Mouse (Mus musculus) retina, adult 2 months (tissue): ENCODE data around the gene C9.

Source experiments
- DNase-seq: peaks from one replicate; pipeline ENCODE4 v3.0.0-alpha.2; 2012; ENCODE audit warnings: low read depth, low spot score

The C9 gene

DNA sequence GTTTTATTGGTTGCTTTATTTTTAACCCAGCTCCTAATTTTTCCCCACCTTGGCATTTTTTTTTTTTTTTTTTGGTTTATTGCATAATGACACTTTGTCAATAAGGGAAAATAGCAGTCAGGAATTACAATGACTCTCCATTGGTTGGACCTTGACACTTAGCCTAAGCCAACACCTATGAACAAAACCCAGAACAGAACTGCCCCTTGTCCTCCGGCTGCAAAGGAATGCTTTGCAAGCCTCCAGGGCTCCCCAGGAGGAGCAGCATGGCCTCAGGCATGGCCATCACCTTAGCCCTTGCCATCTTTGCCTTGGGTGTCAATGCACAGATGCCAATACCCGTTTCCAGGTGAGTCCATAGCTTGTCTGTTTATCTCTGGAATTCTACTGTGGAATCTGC, at the start of gene C9:
C9 (plus strand) TSS at position 193 of the 400 bp plus-strand sequence.
- DNase-seq, result no peak

- no peak for DNase-seq
Measured at GRCm38 (mm10) chr15:6398211-6398610, 46.9 kb upstream of the C9 start.

- no peak for DNase-seq
Measured at GRCm38 (mm10) chr15:6398881-6399280, 46.2 kb upstream of the C9 start.

GRCm38 (mm10) chr15:6400115-6400514, 45.0 kb upstream of the C9 start:
- no peak for DNase-seq

- DNase-seq, result no peak
Measured at GRCm38 (mm10) chr15:6402433-6402832, 42.7 kb upstream of the C9 start.

- DNase-seq, result no peak
Measured at GRCm38 (mm10) chr15:6404172-6404571, 41.0 kb upstream of the C9 start.

GRCm38 (mm10) chr15:6406771-6407170, 38.4 kb upstream of the C9 start:
- DNase-seq, result no peak

DNA sequence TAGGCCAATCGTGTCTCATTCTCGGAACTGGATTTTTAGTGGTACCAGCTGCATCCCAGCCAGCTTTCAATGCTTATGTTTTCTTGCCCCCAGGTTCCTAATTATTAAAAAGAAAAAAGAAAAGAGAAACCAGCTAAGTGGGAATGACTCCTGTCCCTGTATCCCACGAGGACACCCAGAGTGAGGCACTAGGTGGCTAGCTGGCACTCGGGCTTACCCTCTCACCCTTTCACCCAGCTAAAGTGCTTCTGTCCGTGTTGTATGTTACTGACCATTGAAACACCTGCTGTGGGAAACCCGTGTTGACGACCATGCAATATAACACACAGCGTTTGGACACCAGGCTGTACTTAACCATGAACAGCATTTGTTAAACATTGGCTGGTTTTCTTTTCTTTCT, 36.1 kb upstream of the C9 start:
- DNase-seq, result no peak

- no peak for DNase-seq
Measured at GRCm38 (mm10) chr15:6410161-6410560, 35.0 kb upstream of the C9 start.

GRCm38 (mm10) chr15:6411334-6411733, 33.8 kb upstream of the C9 start:
- no peak for DNase-seq

GRCm38 (mm10) chr15:6415317-6415716, 29.8 kb upstream of the C9 start:
- no peak for DNase-seq

DNA sequence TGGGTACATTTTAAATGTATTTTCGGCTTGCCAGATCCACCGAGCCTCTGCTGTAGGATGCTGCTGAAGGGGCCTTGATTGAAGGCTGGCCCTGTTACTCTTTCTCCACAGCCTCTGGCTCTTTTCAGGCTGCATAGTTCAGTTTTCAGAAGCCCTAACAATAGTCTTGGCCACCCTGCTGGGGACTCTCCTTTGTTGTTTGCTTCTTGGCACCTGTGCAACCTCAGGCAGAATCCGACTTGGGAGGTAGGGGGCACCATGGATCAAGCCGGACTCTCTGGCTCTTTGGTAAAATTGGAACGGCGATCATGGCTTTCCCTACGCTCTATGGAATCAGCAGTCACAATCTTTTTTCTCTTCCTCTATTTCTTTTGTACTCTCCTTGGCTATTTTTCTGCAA, 13.3 kb upstream of the C9 start:
- no peak for DNase-seq

GRCm38 (mm10) chr15:6432411-6432810, 12.7 kb upstream of the C9 start:
- no peak for DNase-seq

DNA sequence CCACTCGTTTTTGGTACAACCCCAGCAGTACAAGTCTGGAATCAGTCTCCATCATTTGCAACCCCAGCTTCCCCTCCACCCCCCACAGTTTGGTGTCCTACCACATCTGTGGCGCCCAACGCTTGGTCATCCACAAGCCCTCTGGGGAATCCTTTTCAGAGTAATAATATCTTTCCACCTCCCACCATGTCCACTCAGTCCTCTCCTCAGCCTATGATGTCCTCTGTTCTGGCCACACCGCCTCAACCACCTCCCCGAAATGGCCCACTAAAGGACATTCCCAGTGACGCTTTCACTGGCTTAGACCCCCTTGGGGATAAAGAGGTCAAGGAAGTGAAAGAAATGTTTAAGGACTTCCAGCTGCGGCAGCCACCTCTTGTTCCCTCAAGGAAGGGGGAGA, 9.8 kb upstream of the C9 start:
- no peak for DNase-seq

GRCm38 (mm10) chr15:6435773-6436172, 9.4 kb upstream of the C9 start:
- DNase-seq, result peak; percentile 3

GRCm38 (mm10) chr15:6438685-6439084, 6.4 kb upstream of the C9 start:
- DNase-seq, result no peak

DNA sequence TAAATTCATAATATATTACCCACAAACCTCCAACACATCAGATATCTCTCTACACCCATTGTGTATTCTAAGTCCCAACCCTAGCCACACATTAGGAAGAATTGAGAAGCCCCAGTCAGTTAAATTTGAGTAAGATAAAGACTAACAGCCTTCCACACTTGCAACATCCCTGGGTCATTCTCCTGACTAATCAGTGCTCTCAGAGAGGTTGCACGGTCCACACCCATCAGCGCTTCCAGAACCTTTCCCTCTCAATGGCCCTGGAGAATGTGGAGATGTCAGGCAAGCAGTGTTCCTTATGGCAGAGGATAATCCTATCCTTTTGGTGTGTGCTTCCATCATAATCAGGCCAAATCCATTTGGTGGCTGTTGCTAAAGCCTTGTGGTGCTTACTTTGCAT, 675 bp upstream of the C9 start:
- DNase-seq, result no peak

GRCm38 (mm10) chr15:6446181-6446580, 1.1 kb downstream of the C9 start:
- no peak for DNase-seq

GRCm38 (mm10) chr15:6448892-6449291, 3.8 kb downstream of the C9 start:
- DNase-seq, result no peak

- no peak for DNase-seq
Measured at GRCm38 (mm10) chr15:6454461-6454860, 9.3 kb downstream of the C9 start.

GRCm38 (mm10) chr15:6461381-6461780, 16.3 kb downstream of the C9 start:
- no peak for DNase-seq

DNA sequence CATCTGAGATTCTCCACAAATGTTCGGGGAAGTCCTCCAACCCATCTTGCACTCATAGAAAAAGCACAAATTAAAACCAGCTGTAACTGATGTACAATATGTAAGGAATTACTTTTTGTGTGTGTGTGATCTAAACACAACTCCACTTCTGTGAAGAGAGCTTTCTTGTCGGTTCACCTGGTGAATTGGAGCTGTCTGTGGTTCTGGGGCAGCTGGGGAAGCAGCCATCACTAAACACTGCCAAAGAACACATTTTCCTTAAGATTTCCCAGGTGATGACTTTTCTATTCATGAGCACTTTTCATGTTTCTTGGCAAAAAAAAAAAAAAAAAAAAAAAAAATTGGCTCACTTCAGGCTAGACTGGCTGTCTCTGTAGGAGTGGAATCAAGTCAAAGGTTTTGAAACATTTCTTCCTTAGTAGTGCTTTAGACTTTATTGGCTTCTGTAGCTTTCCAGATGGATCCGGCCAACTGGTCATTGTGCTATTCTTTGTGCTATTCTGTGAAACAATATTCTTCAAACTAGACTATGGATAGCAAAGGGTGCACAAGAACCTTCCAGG, 18.3 kb downstream of the C9 start:
- no peak for DNase-seq

DNA sequence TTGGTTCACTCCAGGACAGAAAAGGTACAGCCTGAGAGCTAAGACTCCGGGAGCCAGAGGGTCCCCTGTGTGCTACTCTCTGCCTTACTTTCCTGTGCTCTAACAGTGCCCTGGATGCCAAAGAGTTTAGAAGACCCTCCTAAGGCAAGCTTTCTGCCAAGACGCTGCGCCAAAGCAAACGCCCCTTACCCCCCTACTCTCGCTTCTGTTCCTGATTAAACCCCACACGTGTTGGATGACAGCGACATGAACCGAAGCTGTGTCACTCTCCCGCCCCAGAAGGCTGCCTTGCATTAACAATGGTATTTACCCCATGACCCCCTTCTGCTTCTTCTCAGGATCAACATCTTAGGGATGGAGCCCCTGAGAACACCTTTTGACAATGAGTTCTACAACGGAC, 21.9 kb downstream of the C9 start:
- no peak for DNase-seq

DNA sequence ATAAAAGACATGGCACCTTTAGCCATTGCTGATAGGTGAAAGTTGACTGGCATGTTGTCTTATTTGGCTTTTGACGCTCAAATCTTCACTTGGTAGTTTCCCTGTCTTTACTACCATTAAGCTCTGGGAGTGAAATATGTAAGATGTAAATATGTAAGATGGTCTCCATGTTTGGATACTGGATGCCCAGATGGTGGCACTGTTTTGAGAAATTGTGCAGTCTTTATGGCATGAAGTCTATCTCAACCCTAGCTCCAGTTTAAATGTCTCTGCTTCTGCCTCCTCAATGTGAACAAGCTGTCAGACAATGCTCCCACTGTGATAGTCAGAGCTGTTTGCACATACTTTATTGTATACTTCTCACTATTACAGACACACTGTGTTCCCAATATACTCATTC, 23.7 kb downstream of the C9 start:
- DNase-seq, result no peak
